Mouse (Mus musculus): ENCODE measurements at regions not wholly inside any gene's neighbourhood (a gene's known extent, or its start where the extent isn't known, plus 50 kb on each side); places are given as distances from the start of the nearest gene placed in this dataset.

DNA sequence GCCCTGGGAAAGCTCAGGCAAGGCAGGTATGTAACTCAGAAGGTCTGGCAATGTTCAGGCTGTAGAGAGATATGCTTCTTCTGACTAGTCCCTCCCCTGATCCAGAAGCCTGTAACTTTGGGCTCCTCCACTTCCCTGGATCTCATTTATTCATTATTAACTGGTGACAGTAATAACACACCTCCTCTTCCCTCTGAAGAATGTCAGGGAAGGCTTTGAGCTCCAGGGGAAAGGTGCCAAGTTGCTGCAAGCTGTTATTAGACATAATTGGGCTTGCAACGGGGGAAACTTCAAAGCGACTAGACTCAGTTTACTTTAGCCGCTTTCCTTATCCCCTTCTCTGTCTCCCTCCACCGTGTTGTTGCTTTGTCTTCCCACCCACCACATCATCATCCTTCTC is 75.6 kb upstream of the Tmprss2 start:
- no peak for DNase-seq (ENCODE audit: extremely low spot score in 1 of 2, low spot score in 2 of 2)
- intact Hi-C loops (cut with DNase I) = no loop called here

DNA sequence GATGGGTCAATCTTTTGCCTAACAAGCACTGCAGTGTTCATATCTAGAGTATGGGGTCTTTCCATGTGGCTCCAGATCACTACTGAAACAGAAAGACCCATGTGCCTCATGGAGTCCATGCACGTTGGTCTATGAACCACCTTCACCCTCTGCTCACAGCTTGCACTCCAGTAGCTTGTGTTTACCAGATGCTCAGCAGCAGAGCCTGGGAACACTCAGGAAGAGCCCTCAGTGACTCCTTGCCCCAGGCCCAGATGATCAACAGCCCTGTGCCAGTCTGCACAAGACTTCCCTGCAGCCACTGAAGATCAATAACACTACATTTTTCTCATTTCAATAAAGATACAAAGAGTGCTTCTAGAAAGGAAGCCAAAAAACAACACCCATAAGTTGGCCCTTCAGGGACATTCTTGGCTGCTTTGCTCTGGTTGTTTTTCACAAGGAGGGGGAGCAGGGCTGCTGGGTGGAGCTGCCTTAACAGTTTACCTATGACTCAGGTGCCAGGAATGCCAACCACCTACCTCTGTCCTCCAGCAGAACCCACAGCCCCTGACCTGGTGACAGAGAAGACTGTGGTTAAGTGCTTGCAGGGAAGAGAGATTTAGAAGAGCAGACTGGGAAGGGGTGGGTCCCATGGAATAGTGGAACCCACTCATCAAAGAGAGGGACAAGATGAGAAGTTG is 74.7 kb upstream of the Tmprss2 start:
- no peak for DNase-seq (ENCODE audit: extremely low spot score in 1 of 2, low spot score in 2 of 2)
- intact Hi-C loops (cut with DNase I) = no loop called here

DNA sequence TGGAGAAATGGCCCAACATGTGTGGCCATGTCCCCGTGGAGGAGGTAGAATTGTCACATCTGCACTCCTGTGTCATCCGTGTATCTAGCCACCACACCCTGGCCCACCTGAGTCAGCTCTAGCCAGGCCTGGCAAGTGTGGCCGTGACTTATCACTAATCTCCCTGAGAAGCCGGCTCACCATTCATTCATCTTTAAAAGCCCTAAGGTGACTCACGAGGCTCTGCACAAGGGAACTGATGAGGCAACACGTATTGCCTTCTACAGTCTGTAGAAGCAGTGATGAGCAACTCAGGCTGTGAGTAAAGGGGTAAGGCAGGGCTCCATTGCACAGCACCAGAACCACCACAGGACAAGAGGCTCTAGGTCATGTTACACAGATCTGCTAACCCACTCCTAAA is 70.2 kb upstream of the Tmprss2 start:
- intact Hi-C loops (cut with DNase I) = no loop called here
- DNase-seq (ENCODE audit: extremely low spot score in 1 of 2, low spot score in 2 of 2) = no peak

DNA sequence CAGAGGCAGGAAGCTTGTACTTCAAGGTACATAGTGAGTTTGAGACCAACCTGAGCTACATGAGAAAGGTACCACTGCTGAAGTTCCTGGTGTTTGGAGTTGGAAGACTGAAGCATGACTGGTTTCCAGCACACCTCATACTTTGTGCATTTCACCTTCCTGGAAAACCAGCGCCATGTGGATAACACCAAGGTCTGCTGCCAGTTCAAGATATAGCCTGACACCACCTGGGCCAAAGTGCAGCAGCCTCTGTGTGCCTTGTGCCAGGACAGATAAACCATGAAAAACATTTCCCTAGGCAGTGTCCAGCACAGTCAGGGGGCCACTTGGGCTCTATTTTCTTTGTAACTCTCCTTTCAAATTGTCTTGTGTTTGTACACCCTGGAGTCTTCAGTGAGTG is 68.8 kb upstream of the Tmprss2 start:
- intact Hi-C loops (cut with DNase I) = no loop called here
- DNase-seq (ENCODE audit: extremely low spot score in 1 of 2, low spot score in 2 of 2) = no peak

DNA sequence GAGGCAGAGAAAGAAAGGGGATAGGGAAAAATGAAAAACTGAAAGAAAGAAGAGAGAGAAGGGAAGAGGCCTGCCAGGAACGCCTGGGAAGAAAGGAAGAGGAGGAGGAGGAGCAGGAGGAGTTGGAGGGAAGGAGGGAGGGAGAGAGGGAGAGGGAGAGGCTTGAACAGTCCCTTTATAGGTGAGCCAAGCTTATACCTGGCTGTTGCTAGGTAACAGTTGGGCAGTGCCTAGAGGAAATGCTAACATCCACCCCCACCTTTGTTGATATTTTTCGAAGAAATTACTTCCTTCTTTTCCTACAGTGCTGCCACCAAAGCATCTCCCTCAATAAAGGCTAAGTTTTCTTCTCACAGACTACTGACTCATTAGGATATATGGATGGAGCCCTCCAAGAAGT is 68.3 kb upstream of the Tmprss2 start:
- intact Hi-C loops (cut with DNase I) = no loop called here
- no peak for DNase-seq (ENCODE audit: extremely low spot score in 1 of 2, low spot score in 2 of 2)

DNA sequence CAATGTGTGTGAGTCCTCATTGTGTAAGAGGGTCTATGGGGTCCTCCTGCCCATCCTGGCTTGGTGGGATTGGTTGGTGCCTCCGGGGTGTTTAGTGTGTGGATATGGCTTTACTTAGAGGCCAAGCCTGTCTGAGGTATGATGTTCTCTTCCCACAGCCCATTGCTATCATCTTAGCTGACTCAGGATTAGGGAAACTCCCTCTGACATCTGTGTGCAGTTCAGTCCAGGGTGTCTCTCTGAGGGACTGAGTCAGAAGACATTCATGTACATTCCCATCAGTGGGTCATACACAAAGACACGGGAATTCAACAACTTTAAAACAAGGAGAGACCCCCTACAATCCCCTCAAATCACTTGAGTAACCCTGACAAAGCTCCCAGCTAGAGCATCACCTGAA is 66.6 kb upstream of the Tmprss2 start:
- intact Hi-C loops (cut with DNase I) = no loop called here
- DNase-seq (ENCODE audit: extremely low spot score in 1 of 2, low spot score in 2 of 2) = no peak

DNA sequence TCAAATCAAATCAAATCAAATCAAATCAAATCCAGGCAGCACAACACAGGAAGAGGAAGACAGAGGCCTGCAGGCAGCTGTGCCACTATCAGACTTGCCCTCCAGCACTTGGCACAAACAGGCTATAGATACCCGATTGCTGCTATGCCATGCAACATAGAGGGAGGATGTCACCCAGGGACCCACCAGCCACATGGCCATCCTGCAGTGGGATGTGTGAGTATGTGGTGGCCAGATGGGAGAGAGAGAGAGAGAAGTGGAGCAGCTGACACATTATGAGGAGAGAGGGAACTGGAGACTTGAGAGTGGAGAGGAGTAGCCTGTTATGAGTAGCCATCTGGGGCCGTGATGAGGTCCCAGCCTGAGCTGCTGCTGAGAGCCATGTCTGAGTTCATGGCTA is 62.6 kb upstream of the Tmprss2 start:
- intact Hi-C loops (cut with DNase I) = no loop called here
- DNase-seq (ENCODE audit: extremely low spot score in 1 of 2, low spot score in 2 of 2) = no peak

DNA sequence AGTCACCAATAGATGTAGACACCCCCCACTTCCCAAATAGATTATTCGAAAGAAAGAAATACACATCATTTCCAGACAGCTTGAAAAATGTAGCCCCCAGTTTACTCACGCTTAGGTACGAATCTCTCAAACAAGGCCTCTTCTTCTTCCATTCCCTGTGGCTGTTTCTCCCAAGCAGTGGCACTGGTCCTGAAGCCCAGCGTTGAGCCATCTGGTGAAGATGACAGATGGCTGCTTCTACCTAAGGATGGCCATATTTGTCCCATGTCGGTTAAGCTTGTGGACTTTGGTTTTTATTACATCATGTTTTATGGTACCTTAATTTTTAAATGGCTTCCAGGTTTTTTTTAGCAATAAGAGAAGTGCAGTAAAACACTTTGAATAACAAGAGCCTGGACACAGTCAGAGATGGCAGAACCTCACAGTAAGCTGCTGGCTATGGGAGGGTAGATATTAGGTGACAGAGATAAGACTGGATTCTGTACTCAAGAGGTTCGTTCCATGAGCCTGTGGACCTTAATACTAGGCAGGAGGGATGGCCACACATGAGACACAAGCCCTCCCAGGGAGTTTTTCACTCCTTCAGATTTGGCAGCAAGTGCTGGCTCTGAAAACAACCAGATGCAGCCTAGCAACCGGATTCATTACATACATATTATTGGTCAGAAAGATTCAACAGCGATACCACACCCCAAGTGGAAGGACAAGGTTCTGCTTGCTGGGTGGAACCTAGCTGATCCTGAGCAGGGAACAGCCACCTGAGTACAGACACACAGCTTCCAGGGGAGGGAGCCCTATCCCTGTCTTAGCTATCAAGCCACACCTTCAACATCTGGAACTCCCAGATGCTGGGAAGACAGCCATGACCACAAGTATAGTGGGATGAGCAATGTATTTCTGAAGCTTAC is 59.4 kb upstream of the Tmprss2 start:
- peak in 1 of 2 experiments; percentile 28 for DNase-seq (ENCODE audit: extremely low spot score in 1 of 2, low spot score in 2 of 2)
- intact Hi-C loops (cut with DNase I) = no loop called here

DNA sequence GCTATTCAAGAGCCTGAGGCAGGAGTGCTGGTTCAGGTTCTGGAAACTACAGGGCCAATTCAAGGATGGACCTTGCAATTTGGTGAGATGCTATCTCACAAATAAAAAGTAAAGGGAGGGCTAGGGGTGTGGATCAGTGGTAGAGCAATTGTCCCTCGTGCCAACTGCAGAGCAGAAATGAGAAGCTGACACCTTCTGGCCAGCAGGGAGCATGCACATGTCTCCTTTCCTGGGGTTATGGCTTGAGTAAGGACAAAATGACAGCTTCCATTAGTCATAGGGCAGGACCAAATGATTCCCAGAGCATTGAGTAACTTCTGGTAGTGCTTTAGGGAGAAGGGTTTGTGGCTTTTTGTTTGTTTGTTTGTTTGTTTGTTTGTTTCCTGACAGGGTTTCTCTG is 56.5 kb upstream of the Tmprss2 start:
- intact Hi-C loops (cut with DNase I) = no loop called here
- DNase-seq (ENCODE audit: extremely low spot score in 1 of 2, low spot score in 2 of 2) = no peak

DNA sequence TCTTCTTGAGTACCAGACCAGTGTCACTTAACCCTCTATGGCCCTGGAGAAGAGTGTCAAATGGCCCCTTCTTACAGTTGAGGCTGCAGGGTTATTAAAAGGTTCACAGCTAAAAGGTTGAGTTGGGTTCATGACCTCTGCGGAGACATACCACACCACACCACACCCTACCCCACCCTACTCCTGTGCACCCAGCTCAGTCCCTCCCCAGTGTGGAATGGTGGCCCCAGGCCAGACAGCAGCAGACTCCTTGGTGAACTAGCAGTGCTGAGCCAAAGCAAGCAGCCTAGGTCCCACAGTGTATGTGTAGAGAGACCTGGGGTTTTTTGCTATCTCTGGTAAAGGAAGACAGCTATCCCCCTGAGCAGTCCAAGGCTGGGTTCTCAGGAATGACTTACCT is 54.5 kb upstream of the Tmprss2 start:
- intact Hi-C loops (cut with DNase I) = no loop called here

More for the DNA sequence above, 54.5 kb upstream of the Tmprss2 start:
- DNase-seq (ENCODE audit: extremely low spot score in 1 of 2, low spot score in 2 of 2) = peak in 1 of 2 experiments; percentile 37

Data from left cerebral cortex, postnatal 10 days (tissue).